Mouse (Mus musculus): Measurements from ENCODE around the gene Tnrc18. TPM values are rescaled to one million over a fixed set of nuclear protein-coding genes. Genes with fewer than 3 reads are reported as not detected.

Gene Tnrc18
- polyA plus RNA-seq, 2 experiments from 2014 or later, result 4.1 to 4.3 TPM

- ATAC-seq, result no peak
Observed at GRCm38 (mm10) chr5:142807661-142808060, 9.8 kb downstream of the Tnrc18 start.

DNA sequence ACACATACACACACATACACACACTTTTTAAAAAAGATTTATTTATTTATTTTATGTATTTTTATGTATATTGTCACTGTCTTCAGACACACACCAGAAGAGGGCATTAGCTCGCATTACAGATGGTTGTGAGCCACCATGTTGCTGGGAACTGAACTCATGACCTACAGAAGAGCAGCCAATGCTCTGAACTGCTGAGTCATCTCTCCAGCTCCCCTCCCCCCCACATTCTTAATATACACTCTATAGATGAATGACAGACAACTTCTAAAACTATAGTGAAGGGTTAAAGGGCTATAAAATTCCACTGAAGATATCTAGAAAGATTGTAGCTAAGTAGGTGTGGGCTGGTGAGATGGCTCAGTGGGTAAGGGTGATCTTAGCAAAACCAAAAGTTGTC is 13.7 kb downstream of the Tnrc18 start:
- no peak for ATAC-seq

DNA sequence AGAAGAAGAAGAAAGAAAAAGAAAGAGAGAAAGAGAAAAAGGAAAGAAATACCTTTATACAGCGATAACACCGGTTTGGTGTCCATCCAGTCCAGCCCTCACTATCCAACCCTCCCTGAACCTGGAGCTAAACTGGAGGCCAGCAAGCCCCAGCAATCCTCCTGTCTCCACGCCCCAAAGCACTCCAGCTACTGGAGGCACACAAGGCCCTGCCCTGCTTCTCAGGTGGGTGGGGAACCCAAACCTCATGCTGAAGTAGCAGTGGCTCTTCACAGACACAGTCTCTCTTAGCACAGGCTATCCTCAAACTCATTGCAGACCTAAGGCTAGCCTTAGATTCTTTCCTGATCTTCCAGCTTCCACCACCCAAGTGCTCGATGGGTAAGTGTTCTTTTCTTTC is 14.6 kb downstream of the Tnrc18 start:
- no peak for ATAC-seq

DNA sequence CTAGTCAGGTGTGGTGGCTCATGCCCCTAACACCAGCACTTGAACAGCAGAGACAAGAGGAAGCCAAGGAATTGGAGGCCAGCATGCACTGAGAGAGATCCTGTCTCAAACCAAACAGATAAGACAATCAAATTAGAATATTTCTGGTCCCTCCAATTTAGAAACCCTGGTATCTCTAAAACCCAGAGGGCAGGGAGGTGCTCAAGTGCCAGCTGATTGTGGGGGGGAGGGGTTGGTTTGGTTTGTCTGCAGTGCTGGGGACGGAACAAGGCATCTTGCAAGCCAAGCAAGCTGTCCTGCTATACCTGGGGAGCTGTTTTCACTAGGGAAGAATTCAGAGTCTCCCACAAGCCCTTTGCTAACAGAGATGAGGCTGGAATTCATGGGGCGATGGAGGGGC is 15.5 kb downstream of the Tnrc18 start:
- no peak for ATAC-seq

- ATAC-seq, result no peak
Observed at GRCm38 (mm10) chr5:142800656-142801055, 16.8 kb downstream of the Tnrc18 start.

GRCm38 (mm10) chr5:142800198-142800597 is 17.3 kb downstream of the Tnrc18 start:
- no peak for ATAC-seq

GRCm38 (mm10) chr5:142799259-142799658 is 18.2 kb downstream of the Tnrc18 start:
- ATAC-seq, result no peak

GRCm38 (mm10) chr5:142798190-142798589 is 19.3 kb downstream of the Tnrc18 start:
- ATAC-seq, result no peak

- no peak for ATAC-seq
Observed at GRCm38 (mm10) chr5:142797620-142798019, 19.8 kb downstream of the Tnrc18 start.

GRCm38 (mm10) chr5:142796921-142797320 is 20.5 kb downstream of the Tnrc18 start:
- no peak for ATAC-seq

DNA sequence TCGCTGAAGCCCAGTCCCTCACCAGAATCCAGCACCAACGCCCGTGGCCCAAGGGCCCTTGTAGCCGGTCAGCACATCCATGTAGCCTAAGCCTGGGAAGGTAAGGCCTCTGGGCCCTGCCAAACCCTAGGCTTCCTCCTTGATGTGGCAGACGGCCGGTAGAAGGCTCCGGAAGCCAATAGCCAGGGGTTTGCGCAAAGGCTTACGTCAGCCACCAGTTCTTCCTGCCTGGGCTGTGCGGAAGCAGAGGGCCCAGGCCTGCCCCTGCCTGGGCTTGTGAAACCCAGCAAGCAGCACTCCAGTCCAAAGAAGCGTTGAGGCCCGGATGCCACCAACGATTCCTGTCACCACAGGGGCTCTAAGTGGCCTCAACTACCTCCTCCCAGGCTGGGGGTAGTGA is 22.9 kb downstream of the Tnrc18 start:
- peak; percentile 96 for ATAC-seq

- ATAC-seq, result peak; percentile 65
Observed at GRCm38 (mm10) chr5:142794161-142794560, 23.3 kb downstream of the Tnrc18 start.

- ATAC-seq, result no peak
Observed at GRCm38 (mm10) chr5:142792594-142792993, 24.9 kb downstream of the Tnrc18 start.

DNA sequence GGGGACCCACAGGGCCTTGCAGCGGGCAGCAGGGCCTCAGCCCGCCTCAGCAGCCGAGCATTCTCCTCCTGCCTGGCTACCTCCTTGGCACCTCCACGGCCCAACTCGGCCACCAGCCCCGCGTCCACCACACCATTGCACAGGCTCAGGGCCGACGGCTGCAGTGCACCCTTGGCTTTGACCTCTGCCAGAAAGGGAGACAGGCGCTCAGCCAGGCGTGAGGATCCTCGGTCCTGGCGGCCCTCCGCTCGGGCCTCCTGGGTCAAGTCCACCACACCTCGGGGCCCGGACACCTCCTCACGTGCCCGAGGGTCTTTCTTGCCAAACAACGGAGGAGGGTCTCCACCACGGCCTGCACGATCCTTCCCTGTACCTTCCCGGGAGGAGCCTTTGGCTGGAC is 29.2 kb downstream of the Tnrc18 start:
- ATAC-seq, result no peak

- no peak for ATAC-seq
Observed at GRCm38 (mm10) chr5:142787304-142787905, 30.1 kb downstream of the Tnrc18 start.

GRCm38 (mm10) chr5:142786709-142787108 is 30.8 kb downstream of the Tnrc18 start:
- no peak for ATAC-seq

- ATAC-seq, result no peak
Observed at GRCm38 (mm10) chr5:142786215-142786614, 31.2 kb downstream of the Tnrc18 start.

DNA sequence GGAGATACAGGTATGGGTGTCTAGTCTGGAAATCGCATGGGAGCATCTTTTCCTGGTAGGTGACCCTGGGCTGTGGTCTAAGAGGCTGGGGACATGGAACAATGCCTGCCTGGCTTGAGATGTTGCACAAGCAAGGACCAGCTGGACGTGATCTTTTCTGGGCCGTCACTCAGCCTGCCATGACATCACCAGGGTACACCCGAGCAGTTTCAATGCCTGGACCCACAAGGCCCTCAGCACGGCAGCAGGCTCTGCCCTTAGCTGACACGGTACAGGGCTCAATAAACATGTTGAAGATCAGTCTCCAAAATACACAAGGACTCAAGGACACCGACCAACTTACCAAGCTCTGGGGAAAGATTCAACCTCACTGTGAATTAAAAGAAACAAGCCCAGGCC is 34.3 kb downstream of the Tnrc18 start:
- no peak for ATAC-seq

- no peak for ATAC-seq
Observed at GRCm38 (mm10) chr5:142782459-142783141, 34.9 kb downstream of the Tnrc18 start.

GRCm38 (mm10) chr5:142780579-142780978 is 36.9 kb downstream of the Tnrc18 start:
- ATAC-seq, result no peak

DNA sequence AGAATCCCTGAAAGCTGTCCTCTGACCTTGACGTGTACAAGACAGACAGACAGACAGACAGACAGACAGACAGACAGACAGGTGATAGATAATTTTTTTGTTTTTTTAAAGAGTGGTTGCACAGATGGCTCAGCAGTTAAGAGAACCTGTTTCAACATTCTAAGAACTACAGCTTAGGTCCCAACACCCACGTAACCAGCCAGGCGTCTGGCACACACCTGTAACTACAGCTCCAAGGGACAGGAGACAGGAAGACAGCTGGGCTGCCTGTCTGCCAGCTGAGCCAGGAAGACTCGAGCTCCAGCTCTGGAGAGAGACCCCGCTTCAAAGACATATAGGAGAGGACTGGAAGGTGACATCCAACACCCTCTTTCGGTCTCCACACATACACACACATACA is 38.6 kb downstream of the Tnrc18 start:
- no peak for ATAC-seq

DNA sequence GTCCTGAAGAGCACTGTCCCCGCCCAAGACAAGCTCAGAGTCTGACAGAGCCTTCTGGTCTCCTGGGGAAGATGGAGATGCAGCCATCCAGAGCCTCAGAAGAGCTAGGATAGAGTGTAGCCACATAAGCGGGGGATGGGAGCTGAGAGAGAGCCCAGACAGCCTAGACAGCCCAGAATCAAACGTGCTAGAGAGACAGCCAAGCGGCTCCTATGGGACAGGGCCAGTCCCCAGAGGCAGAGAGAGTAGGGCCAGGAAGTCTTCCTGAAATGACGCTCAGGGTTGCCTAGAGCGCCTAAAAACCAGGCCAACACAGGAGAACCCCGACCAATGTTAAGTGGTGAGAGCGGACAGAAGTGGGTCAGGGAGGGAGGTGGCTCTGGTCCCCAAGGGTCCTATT is 39.3 kb downstream of the Tnrc18 start:
- ATAC-seq, result no peak

DNA sequence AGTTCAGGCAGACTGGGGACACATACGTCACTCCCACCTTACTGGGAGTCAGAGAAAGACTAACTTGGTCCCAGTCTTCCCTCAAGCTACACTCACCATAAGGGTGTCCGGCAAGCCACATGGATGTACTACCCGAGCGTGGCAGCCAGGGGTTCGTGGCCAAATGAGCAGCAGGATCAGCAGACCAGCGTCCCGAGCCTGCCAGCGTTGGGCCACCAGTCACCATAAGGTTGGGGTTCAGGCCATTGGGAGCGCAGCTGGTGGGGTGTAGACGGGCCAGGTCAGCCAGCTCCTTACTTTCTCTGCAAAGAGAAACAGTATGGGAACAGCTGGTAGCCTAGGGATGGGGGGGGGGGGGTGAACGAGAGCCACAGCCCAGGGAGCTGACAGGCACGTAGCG is 41.4 kb downstream of the Tnrc18 start:
- ATAC-seq, result no peak

DNA sequence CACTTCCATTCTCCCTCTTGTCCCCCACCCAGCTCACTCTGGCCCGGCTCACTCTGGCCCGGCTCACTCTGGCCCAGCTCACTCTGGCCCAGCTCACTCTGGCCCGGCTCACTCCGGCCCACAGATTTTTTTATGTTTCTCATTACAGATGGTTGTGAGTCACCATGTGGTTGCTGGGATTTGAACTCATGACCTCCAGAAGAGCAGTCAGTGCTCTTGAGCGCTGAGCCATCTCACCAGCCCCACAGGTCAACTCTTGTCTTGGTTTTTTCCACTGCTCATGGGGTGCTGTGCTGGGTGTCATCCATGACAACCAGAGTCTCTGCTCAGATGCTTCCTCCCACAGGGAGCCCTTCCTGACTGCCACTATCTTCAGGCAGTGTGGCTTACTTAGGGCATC is 42.7 kb downstream of the Tnrc18 start:
- ATAC-seq, result no peak

DNA sequence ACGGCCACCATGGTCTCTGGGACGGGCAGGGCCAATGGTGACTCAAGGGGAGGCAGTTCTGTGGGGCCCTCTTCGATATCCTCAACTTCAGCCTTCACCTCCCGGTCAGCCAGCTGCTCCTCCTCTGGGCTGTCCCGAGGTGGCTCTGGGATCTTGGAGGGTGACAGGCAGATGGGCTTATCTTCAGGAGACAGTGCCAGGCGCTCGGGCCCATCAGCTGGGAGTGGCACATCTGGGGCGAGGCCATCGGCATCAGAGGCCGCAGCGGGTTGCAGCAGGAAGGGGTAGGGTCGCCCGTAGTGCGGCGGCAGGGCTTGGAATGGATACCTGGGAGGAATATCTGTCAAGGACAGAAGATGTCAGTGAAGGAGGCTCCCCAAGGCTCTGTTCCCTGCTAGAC is 45.5 kb downstream of the Tnrc18 start:
- no peak for ATAC-seq

Data from activated CD4-positive, CD25-positive, alpha-beta regulatory T cell, adult 4 months (primary cell).